Comparison of ENCODE assay signal across 9 mouse cellular contexts in genomic region chr8:13162098-13162497, GRCm38 (mm10). TPM values are rescaled to one million over a fixed set of nuclear protein-coding genes. Genes with fewer than 3 reads are reported as not detected.
DNase-seq lines count a peak whose midpoint lies in the region; ATAC-seq and TF ChIP-seq lines count a peak whose summit lies in the region.
"Had no signal": no experiment of that assay in that cellular context is flagged by ENCODE, and none has a peak within 500 bp of the region (broad histone marks: within the 10 kb centered on the region; RNA-seq: fewer than 3 reads in every experiment).

No protein-coding gene starts in this region.

- WGBS in heart, embryonic 13.5 days, result 73% methylated on average over 6 of the region's 6 CpGs
- 21% methylated on average over 6 of the region's 6 CpGs for WGBS in small intestine, adult 2 months

- no peaks in the 10 kb centered on the region for H3K9me3 ChIP-seq in heart, embryonic 13.5 days

- TF ChIP-seq CTCF in small intestine, adult 2 months (IDR thresholded peaks at IDR 0.05; ENCODE audit: extremely low read depth, insufficient read length, insufficient replicate concordance, low read depth, low read length), result no peak

- no peak overlapping the region for H3K27ac ChIP-seq in heart, embryonic 13.5 days (replicated peaks)
- no peak overlapping the region; the same call in 1 of the 2 replicates for H3K27ac ChIP-seq in small intestine, adult 2 months (ENCODE audit: insufficient read depth, low read depth, low read length)

- ATAC-seq in heart, embryonic 13.5 days (ENCODE audit: extremely low read depth, insufficient number of reproducible peaks, low FRiP score, low TSS enrichment), result no peak

- peak overlapping the region; percentile 29 for H3K4me3 ChIP-seq in heart, embryonic 13.5 days
- peak overlapping the region; percentile 30 for H3K4me3 ChIP-seq in small intestine, adult 2 months (ENCODE audit: low read depth, low read length)

- no peak for TF ChIP-seq POLR2A in small intestine, adult 2 months (IDR thresholded peaks at IDR 0.05; ENCODE audit: low read depth, low read length)

- H3K27me3 ChIP-seq in heart, embryonic 13.5 days (replicated peaks), result no peaks in the 10 kb centered on the region
- H3K27me3 ChIP-seq in small intestine, adult 2 months (ENCODE audit: control insufficient read depth, insufficient read depth, low read length), result no peaks in the 10 kb centered on the region

- no peak for DNase-seq in heart, postnatal 4 days
- DNase-seq in lung, postnatal 25 days (ENCODE audit: low spot score), result peak; percentile 20
- no peak for DNase-seq in lung, postnatal 14 days
- DNase-seq in kidney, postnatal 36 days, result peak; percentile 46 to 59
- no peak for DNase-seq in thymus, postnatal 4 days
- DNase-seq: cerebellum, postnatal 25 days; thymus, adult 2 months had no signal

- peak overlapping the region; percentile 88 for H3K4me2 ChIP-seq in heart, embryonic 13.5 days

- H3K4me1 ChIP-seq in heart, embryonic 13.5 days, result peaks cover 47% of the 10 kb centered on the region
- H3K4me1 ChIP-seq in small intestine, adult 2 months (ENCODE audit: control insufficient read depth, insufficient read depth, insufficient read length, low read length), result peaks cover 17% of the 10 kb centered on the region

- H3K36me3 ChIP-seq in heart, embryonic 13.5 days, result peaks cover 13% of the 10 kb centered on the region
- peaks cover 8% of the 10 kb centered on the region; the same call in 1 of the 2 replicates for H3K36me3 ChIP-seq in small intestine, adult 2 months (ENCODE audit: control insufficient read depth, insufficient read depth, low read length)

- H3K9ac ChIP-seq in heart, embryonic 13.5 days, result peak overlapping the region; percentile 44

RNA-seq across cellular contexts. Expression of gene Lamp1, which starts 3.1 kb away (rescaled TPM):
- polyA plus RNA-seq in heart, embryonic 13.5 days (2015; fragmentation: Nextera tagmentation; extraction: Ambion mirVana), result 305 and 332 TPM in 2 replicates
- total RNA-seq in heart, postnatal 4 days (2021), result 100 to 1,000 TPM; 282 to 294 TPM
- polyA plus RNA-seq in small intestine, adult 2 months (2012; rRNA removed), result 355 and 658 TPM in 2 replicates

RNA-seq across cellular contexts. Expression of gene Grtp1, which starts 38.3 kb away (rescaled TPM):
- 17.1 and 19.9 TPM in 2 replicates for polyA plus RNA-seq in heart, embryonic 13.5 days (2015; fragmentation: Nextera tagmentation; extraction: Ambion mirVana)
- total RNA-seq in heart, postnatal 4 days (2021), result 1 to 10 TPM; 6.1 TPM
- 22.5 and 58.8 TPM in 2 replicates for polyA plus RNA-seq in small intestine, adult 2 months (2012; rRNA removed)

RNA-seq across cellular contexts. Expression of gene Cul4a, which starts 56.7 kb away (rescaled TPM):
- 99.5 and 102 TPM in 2 replicates for polyA plus RNA-seq in heart, embryonic 13.5 days (2015; fragmentation: Nextera tagmentation; extraction: Ambion mirVana)
- 10 to 100 TPM; 76.7 to 80.0 TPM for total RNA-seq in heart, postnatal 4 days (2021)
- 19.2 and 23.8 TPM in 2 replicates for polyA plus RNA-seq in small intestine, adult 2 months (2012; rRNA removed)

RNA-seq across cellular contexts. Expression of gene Pcid2, which starts 56.8 kb away (rescaled TPM):
- polyA plus RNA-seq in heart, embryonic 13.5 days (2015; fragmentation: Nextera tagmentation; extraction: Ambion mirVana), result 24.2 and 25.7 TPM in 2 replicates
- 10 to 100 TPM; 14.0 TPM for total RNA-seq in heart, postnatal 4 days (2021)
- polyA plus RNA-seq in small intestine, adult 2 months (2012; rRNA removed), result 8.5 and 13.0 TPM in 2 replicates

Comparison
In these comparisons a context has a peak if more than half of its experiments do, and no peak if none do; other contexts are left out.
1. DNase-seq: peak in lung, postnatal 25 days (single experiment) and kidney, postnatal 36 days (2 of 2); none in heart, postnatal 4 days (single experiment), lung, postnatal 14 days (single experiment) and thymus, postnatal 4 days (single experiment).